Mouse (Mus musculus) forebrain, embryonic 15.5 days (tissue): ENCODE results near the gene Erbb4. TPM values are rescaled to one million over a fixed set of nuclear protein-coding genes. Genes with fewer than 3 reads are reported as not detected.

ENCODE experiments used
- ATAC-seq: fragments of 200-750 bp; cut with Nextera tagmentation; replicated peaks from 2 replicates; pipeline ENCODE4 v1.8.0; 2017; ENCODE audit warnings: mild to moderate bottlenecking, moderate TSS enrichment, moderate library complexity
- H3K27ac ChIP-seq: fragments of 300-500 bp; sonication (generic); replicated peaks from 2 replicates; pipeline ENCODE4 v1.5.1; 2015; ENCODE audit warnings: mild to moderate bottlenecking, inconsistent platforms
- H3K27me3 ChIP-seq: fragments of 300-500 bp; sonication (generic); 2 replicates; pipeline ENCODE4 v1.6.1; 2015; ENCODE audit warnings: inconsistent platforms
- H3K36me3 ChIP-seq: fragments of 300-500 bp; sonication (generic); 2 replicates; pipeline ENCODE4 v1.6.1; 2015; ENCODE audit warnings: mild to moderate bottlenecking, inconsistent platforms
- H3K4me1 ChIP-seq: fragments of 300-500 bp; sonication (generic); 2 replicates; pipeline ENCODE4 v1.6.1; 2015; ENCODE audit warnings: inconsistent platforms
- H3K4me2 ChIP-seq: fragments of 300-500 bp; sonication (generic); replicated peaks from 2 replicates; pipeline ENCODE4 v1.6.1; 2015; ENCODE audit warnings: mild to moderate bottlenecking, inconsistent platforms
- H3K4me3 ChIP-seq: fragments of 300-500 bp; sonication (generic); 2 replicates; pipeline ENCODE4 v1.5.1; 2015; ENCODE audit warnings: mild to moderate bottlenecking, inconsistent platforms
- H3K9ac ChIP-seq: fragments of 300-500 bp; sonication (generic); replicated peaks from 2 replicates; pipeline ENCODE4 v1.6.1; 2015; ENCODE audit warnings: mild to moderate bottlenecking, inconsistent platforms
- H3K9me3 ChIP-seq: fragments of 300-500 bp; sonication (generic); 2 replicates; pipeline ENCODE4 v1.6.1; 2016; ENCODE audit warnings: inconsistent platforms
- WGBS: fragments of 180-500 bp; shearing (Covaris S2); methylation state at CpG from one replicate; pipeline ENCODE4 v1.1.7; 2015; ENCODE audit warnings: mixed read lengths; 5-methylcytosine and 5-hydroxymethylcytosine counted together
- polyA plus RNA-seq: library from polyadenylated mRNA; unstranded; fragments of >200 nt; fragmentation: Nextera tagmentation; extraction: Ambion mirVana; gene quantifications from 2 replicates; pipeline ENCODE4 v1.2.1, GENCODE M21; 2015

The Erbb4 gene
- 14.2 and 17.4 TPM in 2 replicates for polyA plus RNA-seq

GRCm38 (mm10) chr1:69107485-69108158 lies at the start of gene Erbb4:
Gene Erbb4 (minus strand): TSS chr1:69108059.
- peak within 1 kb of the TSS; percentile 71 for H3K4me3 ChIP-seq
- H3K27ac ChIP-seq, result peak within 1 kb of the TSS; percentile 72
- H3K9ac ChIP-seq, result peak within 1 kb of the TSS; percentile 66
- H3K4me2 ChIP-seq, result peak within 1 kb of the TSS; percentile 98
- H3K4me1 ChIP-seq, result peaks cover 32% of the 10 kb centered on the region
- peak; percentile 69 for ATAC-seq
- no peaks in the 10 kb centered on the region for H3K9me3 ChIP-seq
- H3K27me3 ChIP-seq, result peaks cover 29% of the 10 kb centered on the region
- under 1% methylated on average over 63 of the region's 63 CpGs for WGBS
- H3K36me3 ChIP-seq, result no peaks in the 10 kb centered on the region

GRCm38 (mm10) chr1:69157346-69157745 lies 49.5 kb upstream of the Erbb4 start:
- no peaks in the 10 kb centered on the region for H3K27me3 ChIP-seq
- 16% methylated on average over 2 of the region's 2 CpGs for WGBS
- no peak overlapping the region for H3K4me2 ChIP-seq
- H3K4me3 ChIP-seq, result no peak overlapping the region
- ATAC-seq, result peak; percentile 90
- no peaks in the 10 kb centered on the region for H3K36me3 ChIP-seq
- no peaks in the 10 kb centered on the region for H3K9me3 ChIP-seq
- H3K27ac ChIP-seq, result no peak overlapping the region
- peaks cover 6% of the 10 kb centered on the region for H3K4me1 ChIP-seq
- no peak overlapping the region for H3K9ac ChIP-seq

DNA sequence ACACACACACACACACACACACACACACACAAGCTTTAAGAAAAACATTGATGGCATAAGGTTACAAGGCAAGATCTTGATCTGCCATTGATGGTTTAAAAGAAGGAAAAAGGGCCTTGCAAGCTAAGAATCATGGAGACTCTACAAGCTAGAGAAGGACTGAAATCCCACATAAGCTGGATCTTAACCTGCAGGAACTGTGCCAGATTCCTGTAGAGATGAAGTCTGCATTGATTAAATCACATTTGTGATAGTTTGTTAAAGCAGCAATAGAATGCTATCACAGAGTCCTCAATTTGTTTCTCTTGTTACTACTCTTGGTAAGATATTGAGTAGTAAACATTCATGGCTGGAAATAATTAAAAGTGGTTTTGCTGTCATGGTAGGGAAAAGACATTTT lies 33.5 kb upstream of the Erbb4 start:
- H3K9me3 ChIP-seq, result no peaks in the 10 kb centered on the region
- no peak overlapping the region for H3K9ac ChIP-seq
- no peaks in the 10 kb centered on the region for H3K36me3 ChIP-seq
- H3K27me3 ChIP-seq, result 0 out of 2 replicates have a peak, but pooled peaks cover 2% of the 10 kb centered on the region
- H3K27ac ChIP-seq, result no peak overlapping the region
- H3K4me3 ChIP-seq, result no peak overlapping the region
- ATAC-seq, result no peak
- H3K4me2 ChIP-seq, result no peak overlapping the region
- H3K4me1 ChIP-seq, result no peaks in the 10 kb centered on the region

GRCm38 (mm10) chr1:69139519-69139868 lies 31.6 kb upstream of the Erbb4 start:
- Histone ChIP-seq H3K9ac (no peak overlapping the region), H3K9me3 (no peaks in the 10 kb centered on the region), H3K4me1 (no peaks in the 10 kb centered on the region), H3K4me3 (no peak overlapping the region), H3K36me3 (no peaks in the 10 kb centered on the region), H3K27me3 (0 out of 2 replicates have a peak, but pooled peaks cover 2% of the 10 kb centered on the region), H3K27ac (no peak overlapping the region), H3K4me2 (no peak overlapping the region)
- WGBS, result 65% methylated on average over 6 of the region's 6 CpGs
- no peak for ATAC-seq

DNA sequence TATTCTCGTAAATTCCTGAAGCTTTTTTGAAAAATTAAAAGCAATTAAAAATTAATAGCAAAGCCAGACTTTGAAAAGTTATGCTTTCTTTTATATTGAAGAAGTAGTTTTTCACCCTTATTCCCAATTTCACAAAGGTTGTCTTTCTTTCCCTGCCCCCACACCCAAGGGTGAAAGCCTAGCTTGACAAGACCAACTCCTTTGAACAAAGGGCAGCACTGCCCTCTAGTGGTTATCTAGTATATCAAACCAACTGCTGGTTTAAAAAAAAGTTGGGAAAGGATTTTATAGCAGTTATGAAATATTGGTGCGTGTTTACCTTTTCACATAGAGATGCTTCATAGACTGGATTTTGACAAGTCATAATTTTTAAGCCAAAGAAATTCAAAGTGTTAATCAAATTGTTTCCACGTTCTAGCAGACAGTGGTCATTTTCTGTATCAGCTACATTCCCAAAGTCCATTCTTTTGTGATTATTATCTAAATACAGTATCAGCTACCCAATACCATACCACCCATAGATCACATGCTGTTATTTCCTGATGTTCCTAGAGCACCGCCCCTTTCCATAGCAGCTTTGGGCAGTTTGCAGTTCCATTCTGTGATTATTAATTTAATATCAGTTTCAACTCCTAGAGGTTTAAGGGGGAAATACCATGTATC lies 31.1 kb upstream of the Erbb4 start:
- Histone ChIP-seq H3K36me3 (no peaks in the 10 kb centered on the region), H3K4me2 (no peak overlapping the region), H3K4me3 (no peak overlapping the region), H3K4me1 (no peaks in the 10 kb centered on the region), H3K27ac (no peak overlapping the region), H3K9me3 (no peaks in the 10 kb centered on the region), H3K9ac (no peak overlapping the region), H3K27me3 (0 out of 2 replicates have a peak, but pooled peaks cover 2% of the 10 kb centered on the region)
- WGBS, result 39% methylated on average over 4 of the region's 4 CpGs
- ATAC-seq, result peak; percentile 67; the same call in 1 of the 2 replicates

GRCm38 (mm10) chr1:69124147-69124848 lies 16.4 kb upstream of the Erbb4 start:
- H3K9me3 ChIP-seq, result no peaks in the 10 kb centered on the region
- H3K27me3 ChIP-seq, result no peaks in the 10 kb centered on the region
- no peak overlapping the region for H3K27ac ChIP-seq
- WGBS, result 74% methylated on average over 1 of the region's 1 CpGs
- H3K4me2 ChIP-seq, result no peak overlapping the region
- H3K36me3 ChIP-seq, result no peaks in the 10 kb centered on the region
- H3K9ac ChIP-seq, result no peak overlapping the region
- no peak overlapping the region for H3K4me3 ChIP-seq
- H3K4me1 ChIP-seq, result no peaks in the 10 kb centered on the region
- no peak for ATAC-seq

DNA sequence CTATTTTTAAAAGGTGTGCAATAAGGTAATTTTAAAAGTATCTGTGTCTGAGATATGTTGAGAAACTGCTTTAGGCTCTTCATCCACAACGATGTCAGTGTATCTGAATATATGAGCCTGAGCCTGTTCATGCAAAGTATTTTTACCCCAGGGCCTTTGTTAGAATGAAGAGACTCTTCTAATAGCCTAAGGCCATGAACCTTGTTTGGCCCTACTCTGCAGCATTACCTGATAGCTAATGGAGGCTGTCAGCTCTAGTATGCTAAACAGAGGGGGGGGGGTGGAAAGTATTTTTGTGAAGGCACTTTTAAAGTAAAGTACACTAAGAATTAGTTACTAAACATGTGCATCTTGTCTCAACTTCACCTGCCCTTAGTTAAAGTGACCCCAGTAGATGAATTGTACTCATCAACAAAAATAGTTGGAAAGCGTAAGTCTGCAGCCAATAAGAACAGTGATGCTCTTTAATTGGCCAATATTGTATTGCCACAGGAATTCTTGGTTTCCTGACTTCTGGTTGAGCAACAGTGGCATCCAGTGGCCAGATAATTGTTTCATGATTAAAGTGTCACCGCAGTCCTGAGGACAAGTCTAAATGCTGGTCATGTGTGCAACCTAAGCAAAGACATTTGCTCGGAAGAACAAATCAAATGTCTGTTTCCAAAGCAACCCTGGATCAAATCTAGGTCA lies 10.5 kb upstream of the Erbb4 start:
- H3K4me2 ChIP-seq, result no peak overlapping the region
- H3K4me3 ChIP-seq, result no peak overlapping the region
- H3K4me1 ChIP-seq, result no peaks in the 10 kb centered on the region
- H3K27ac ChIP-seq, result no peak overlapping the region
- no peaks in the 10 kb centered on the region for H3K27me3 ChIP-seq
- ATAC-seq, result no peak
- WGBS, result 87% methylated on average over 4 of the region's 4 CpGs
- no peaks in the 10 kb centered on the region for H3K36me3 ChIP-seq
- no peak overlapping the region for H3K9ac ChIP-seq
- H3K9me3 ChIP-seq, result no peaks in the 10 kb centered on the region

DNA sequence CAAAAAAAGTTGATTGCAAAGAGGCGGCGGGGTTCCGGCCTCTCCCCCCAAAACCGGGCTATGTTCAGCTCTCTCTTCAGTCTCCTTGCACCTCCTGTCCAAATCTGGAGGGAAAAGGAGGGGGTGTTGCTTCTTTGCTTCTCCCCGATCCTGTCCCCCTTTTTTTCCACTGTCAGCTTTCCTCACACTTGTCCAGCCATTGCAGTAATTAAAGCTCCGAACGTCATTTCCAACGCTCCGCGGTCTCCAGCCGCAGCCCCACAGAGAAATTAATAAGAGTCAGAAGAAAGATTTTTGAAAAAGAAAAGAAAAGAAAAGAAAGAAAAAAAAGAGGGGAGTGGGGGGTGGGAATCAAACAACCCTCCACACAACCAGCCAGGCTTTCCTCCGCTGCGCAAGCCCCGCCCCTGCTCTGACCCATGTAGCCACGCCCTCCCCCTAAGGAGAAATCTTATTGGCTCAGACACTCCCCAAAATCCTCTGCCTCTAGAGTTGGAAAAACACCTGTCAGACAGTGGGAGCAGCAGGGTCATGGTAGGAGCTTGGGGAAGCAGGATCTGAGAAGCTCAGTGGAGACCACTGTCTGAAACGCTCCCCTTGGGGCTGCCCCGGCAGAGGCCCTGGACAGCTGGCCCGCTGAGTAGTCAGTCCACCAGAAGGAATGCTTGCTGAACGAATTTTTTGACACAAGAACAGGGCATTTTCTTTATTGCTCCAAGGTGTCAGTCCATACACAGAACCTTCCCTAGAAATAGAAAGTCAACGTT lies 483 bp upstream of the Erbb4 start:
- H3K4me3 ChIP-seq, result peak overlapping the region; percentile 71
- H3K27ac ChIP-seq, result peak overlapping the region; percentile 72

DNA sequence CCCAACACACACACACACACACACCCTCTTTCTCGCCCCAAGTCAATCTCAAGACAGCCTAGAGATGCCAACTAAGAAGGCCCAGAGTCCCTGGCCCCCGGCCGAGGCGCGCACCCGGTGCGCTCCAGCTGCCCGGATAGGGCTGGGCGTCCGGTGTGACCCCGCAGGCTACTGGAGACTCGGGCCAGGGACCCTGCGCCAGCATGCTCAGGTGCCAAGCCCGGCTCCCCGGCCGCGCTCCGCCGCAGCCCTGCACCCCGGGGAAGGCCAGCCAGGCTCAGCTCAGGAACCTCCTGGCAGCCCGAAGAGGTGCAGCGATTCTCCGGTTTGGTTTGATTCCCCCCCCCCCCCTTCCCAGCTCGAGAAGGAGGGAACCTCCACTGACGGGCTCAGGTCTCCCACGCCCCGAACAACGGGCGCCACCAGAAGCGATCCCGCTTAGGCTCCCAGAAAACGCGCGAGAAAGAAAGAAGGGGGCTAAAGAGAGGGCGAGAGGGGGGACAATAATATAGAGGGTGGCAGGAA lies 860 bp downstream of the Erbb4 start:
- Histone ChIP-seq H3K4me1 (peaks cover 32% of the 10 kb centered on the region), H3K27ac (peak overlapping the region; percentile 72), H3K4me2 (peak overlapping the region; percentile 98), H3K9me3 (no peaks in the 10 kb centered on the region), H3K36me3 (no peaks in the 10 kb centered on the region), H3K27me3 (peaks cover 33% of the 10 kb centered on the region), H3K4me3 (peak overlapping the region; percentile 71), H3K9ac (peak overlapping the region; percentile 66)
- WGBS, result 0% methylated on average over 35 of the region's 35 CpGs
- peak; percentile 65 for ATAC-seq

More for the DNA sequence above, 483 bp upstream of the Erbb4 start:
- ATAC-seq, result peak; percentile 73
- WGBS, result 3% methylated on average over 20 of the region's 20 CpGs
- H3K4me2 ChIP-seq, result peak overlapping the region; percentile 98
- peaks cover 27% of the 10 kb centered on the region for H3K27me3 ChIP-seq
- H3K4me1 ChIP-seq, result peaks cover 32% of the 10 kb centered on the region
- no peaks in the 10 kb centered on the region for H3K36me3 ChIP-seq
- H3K9me3 ChIP-seq, result no peaks in the 10 kb centered on the region
- peak overlapping the region; percentile 66 for H3K9ac ChIP-seq

DNA sequence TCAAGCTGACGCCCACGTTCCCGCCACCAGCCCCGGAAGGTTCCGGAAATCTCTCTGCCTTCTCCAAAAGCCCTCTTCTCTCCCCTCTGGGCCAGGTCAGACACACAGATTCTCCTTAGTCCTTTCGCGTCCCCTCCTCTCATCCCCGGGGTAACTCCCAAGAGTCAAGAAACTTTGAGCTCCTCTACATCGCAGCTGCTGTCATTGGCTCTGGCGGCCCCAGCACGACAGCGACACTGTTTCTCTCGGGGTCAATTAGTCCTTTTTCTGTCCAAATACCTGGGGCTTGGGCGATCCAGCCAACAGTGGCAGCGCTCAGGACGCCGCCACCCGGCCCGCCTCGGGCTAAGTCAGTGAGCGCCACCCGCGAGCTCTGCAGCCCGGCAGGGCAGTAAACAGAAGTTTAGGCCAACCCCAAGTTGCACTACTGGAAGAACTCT lies 1.5 kb downstream of the Erbb4 start:
- H3K27me3 ChIP-seq, result peaks cover 31% of the 10 kb centered on the region
- peak overlapping the region; percentile 71 for H3K4me3 ChIP-seq
- H3K4me1 ChIP-seq, result peaks cover 32% of the 10 kb centered on the region
- H3K4me2 ChIP-seq, result peak overlapping the region; percentile 98
- peak overlapping the region; percentile 66 for H3K27ac ChIP-seq
- no peak for ATAC-seq
- WGBS, result under 1% methylated on average over 24 of the region's 24 CpGs
- H3K9me3 ChIP-seq, result no peaks in the 10 kb centered on the region
- no peaks in the 10 kb centered on the region for H3K36me3 ChIP-seq
- H3K9ac ChIP-seq, result peak overlapping the region; percentile 46
